Mouse (Mus musculus): ENCODE results near the gene Psmg3.
A peak's percentile ranks its signal among the peaks of the same experiment; 100 is the strongest.

Psmg3 gene

DNA sequence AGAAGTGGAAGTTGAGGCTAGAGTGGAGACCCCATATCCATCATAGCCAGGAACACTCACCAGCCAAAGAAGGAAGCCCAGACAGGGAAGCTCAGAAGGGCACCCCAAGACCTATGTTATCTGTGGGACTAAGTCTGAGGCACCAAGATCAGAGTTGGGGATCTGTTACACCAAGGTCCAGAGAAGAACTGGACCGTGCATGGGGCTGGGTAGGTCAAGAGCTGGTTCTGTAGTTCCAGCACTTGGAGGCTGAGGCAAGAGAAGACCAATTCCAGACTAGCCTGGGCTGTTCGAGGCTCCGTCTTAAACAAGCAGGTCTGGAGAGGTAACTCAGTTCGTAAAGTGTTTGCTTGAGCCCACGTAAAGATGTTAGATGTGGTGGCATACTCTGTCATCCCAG is 32.5 kb downstream of the Psmg3 start:
- DNase-seq (ENCODE audit: low spot score in 2 of 2): no peak

DNA sequence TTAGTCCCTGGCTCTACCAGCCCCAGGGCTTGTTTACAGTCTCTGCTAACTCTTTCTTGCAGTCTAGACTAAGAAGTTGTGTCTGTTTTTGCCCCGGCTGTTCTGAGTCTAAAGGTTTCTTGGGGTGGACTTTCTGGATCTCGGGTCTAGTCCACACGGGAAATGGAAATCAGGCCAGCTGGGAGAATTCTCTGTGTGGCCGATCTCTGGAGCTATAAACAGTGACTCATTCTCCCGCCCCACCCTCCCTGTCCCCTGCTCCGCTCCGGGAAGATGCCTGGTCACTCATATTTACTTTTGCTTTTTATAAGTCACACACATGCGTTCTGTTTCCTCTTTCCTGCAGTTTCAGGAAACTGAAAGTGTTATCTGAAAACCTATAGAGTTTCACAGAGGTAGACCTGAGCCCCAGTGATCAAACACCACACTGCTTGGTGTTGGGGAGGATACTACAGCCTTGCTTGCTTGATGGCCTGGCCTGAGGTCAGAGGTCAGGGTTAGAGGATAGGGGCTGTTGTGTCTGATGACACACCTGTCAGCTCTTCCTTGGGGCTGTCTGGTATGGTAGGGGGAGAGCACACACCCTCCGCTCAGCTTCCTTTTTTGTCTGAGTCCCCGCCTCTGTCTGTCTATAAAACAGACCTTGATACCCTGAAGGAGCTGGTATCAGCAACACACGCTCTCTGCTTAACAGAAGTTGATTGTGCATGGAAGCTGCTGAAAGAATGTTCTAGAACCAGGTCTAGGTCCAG is 33.2 kb downstream of the Psmg3 start:
- DNase-seq (ENCODE audit: low spot score in 2 of 2): no peak

DNA sequence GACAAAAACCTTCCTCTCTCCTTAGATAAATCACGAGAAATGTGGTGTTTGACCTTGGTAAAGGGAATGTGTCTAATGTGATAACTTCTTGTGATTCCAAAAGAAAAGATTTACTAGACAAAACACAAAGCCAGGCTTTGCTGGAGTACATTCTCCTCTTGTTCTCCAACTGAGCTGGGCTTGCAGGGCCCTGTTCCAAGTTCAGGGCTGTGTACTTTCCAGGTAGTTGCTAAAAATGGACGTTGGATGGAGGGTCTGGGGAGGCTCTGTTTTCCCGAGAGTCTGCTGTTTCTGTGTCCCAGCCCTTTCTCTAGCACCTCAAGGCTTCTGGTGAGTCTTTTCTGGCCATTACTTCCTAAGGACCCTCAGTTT is 33.7 kb downstream of the Psmg3 start:
- no peak for DNase-seq (ENCODE audit: low spot score in 2 of 2)

DNA sequence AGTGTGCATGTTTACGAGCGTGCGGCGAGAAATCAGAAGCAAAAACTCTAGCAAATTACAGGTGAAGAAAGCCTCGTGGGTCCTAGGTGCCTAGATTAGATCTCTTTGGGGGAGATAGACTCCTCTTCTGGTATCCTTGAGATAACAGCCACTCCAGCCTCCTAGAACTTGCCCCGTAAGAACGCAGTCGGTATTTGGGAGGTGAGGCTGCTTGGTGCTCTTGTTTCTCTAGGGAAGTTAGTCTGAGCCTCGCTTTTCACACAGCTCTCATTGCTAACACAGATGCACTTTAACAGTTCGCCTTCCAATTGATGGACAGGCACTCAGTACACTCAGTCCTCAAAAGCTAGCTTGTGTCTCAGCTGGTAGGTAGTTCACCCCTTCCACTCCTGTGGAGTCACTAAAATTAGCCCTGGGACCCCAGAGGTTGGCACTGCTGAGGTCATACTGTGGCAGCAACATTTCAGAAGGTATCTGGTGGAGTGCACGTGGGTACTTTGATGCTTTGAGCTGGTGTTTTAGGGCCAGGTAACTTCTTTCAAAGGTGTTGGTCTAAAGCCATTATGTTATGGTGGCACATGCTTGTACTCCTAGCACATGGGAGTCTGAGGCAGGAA is 34.4 kb downstream of the Psmg3 start:
- DNase-seq (ENCODE audit: low spot score in 2 of 2): no peak

DNA sequence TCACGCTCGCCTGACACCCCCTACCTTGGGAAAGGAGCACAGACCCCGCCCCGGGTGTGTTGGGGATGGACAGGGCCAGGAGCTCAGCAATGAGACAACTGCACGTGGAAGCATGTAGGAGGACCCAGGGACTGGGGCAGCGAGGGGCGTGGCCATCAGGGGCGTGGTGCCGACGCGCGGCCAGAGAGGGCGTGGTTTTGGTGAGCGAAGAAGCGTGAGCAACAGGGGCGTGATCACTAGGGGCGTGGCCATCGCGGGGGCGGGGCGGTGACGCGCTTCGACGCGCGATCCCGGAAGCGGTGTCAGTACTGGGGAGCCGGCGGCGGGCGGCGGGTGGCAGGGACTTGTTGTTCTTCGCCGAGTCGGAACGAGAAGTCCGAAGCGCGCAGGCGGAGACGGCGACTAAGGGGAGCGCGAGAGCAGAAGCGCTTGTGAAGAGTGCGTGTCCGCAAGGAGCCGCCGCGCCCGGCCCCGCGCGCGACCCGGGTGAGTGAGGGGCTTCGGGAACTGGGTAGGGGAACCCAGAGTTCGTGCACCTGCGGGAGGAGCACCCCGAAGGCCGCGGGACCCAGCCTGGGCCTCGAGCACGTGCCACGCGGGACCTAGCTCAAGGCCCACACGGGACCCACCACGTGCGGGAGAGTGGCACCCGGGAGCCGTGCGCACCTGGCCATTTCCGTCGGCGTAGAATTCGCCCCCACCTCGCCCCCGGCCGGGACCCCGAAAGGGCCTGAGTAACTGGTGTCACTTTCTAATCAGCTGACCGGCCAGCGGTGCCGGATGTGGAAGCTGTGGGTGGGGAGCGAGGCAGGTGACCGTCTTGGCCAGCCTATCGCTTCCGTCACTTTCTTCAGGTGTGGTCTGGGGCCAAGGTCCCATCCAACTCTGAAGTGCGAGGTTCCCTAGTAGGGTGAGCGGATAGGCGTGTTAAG is 35.2 kb downstream of the Psmg3 start, which contains the start of gene Mafk:
Gene Mafk (plus strand): TSS at position 287 of the 932 bp plus-strand sequence.
- DNase-seq (ENCODE audit: low spot score in 2 of 2): peak; percentile 95 to 99

DNA sequence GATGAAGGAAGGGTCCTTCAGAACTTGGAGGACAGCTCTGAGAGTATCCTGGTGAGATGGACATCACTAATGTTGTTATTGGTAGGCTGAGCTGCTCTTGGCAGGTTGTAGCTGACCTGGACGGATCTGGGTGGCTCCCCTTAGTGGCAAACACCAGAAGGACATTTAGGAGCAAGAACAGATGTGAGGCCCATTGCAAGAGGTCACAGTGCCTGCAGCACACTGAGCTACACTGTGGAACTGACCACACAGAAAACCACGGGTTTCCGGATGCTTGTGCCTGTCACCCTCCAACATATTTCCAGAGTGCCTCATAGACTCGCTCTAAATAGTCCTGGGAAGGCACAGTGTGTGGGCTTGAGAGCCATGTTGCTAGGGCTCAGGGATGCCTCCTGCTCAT is 37.2 kb downstream of the Psmg3 start:
- no peak for DNase-seq (ENCODE audit: low spot score in 2 of 2)

DNA sequence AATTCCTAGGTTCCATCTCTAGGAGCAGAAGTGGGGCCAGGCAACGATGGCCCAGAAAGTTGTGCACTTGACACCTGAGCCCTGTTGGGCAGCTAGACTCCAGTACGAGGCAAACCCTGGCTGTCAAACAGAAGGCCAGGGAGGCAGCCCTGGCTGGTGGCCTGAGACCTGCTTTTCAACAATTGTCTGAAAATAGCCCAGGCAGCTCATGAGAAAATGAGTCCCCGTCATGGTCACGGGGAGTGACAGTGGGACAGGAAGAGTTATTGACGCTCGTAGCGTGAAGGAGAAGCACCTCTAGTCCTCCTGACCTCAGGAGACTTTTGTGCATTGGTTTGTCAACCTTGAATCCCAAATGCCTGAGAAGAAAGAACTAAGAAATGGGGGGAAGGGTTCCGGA is 45.3 kb downstream of the Psmg3 start:
- DNase-seq (ENCODE audit: low spot score in 2 of 2): no peak

DNA sequence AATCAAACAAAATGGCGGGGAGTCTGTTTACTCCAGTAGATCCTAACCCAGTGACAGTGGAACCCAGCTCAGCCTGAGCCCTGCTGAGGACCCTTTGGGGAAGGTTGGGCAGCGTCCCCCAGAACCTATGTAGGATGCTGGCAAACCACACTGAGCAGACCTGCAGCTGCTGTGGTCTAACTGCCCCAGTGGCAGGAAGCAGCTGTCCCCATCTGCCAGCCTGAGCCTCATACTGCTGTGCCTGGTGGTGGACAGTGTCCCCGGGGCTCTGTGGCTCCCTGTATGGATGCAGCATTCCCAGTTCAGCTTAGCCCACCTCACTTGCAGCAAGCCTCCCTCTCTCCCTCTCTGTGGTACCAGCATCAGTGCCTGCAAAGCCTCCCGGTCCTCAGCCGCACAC is 49.7 kb downstream of the Psmg3 start:
- DNase-seq (ENCODE audit: low spot score in 2 of 2): peak; percentile 65 to 73

DNA sequence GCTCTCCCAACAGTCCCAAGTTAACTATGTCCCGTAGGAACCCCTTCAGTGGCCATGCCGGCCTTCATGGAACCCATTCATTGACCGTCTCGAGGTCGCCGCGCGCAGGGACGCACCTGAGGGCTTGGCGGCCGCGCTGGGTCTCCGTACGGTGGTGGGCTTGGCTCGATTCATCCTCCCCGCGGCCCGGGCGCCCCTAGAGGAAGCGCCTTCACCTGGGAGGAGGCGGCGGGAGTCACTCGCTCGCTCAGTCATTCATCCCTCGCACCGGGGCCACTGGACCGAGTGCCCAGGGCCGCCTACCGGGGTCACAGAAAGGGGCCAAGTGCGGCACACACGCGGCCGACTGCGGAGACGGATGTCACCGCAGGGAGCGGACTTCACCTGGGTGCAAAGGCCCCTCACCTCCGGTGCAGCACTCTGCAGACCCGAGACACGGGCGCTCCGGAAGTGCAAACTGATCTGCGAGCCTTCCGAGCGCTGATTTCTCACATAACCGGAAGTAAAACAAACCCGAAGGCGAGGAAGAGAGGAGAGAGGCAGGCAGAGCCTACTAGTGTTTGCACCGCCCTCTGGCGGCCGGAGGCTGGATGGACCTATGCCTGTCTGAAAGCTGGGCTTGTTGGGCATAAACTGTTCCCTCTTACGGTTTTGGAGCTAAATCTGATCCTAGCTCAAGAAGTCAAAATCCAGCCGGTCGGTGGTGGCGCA is 51.3 kb downstream of the Psmg3 start, which contains the start of gene Ints1:
Gene Ints1 (minus strand): TSS at position 459 of the 711 bp plus-strand sequence.
- peak; percentile 94 to 98 for DNase-seq (ENCODE audit: low spot score in 2 of 2)
